ENCODE assay signal across 9 mouse cellular contexts in genomic region chr16:50688818-50689506, GRCm38 (mm10).
DNase-seq lines count a peak whose midpoint lies in the region; ATAC-seq and TF ChIP-seq lines count a peak whose summit lies in the region.
"Had no signal": no experiment of that assay in that cellular context is flagged by ENCODE, and none has a peak within 500 bp of the region (broad histone marks: within the 10 kb centered on the region; RNA-seq: fewer than 3 reads in every experiment).

No protein-coding gene starts in this region.

- H3K9ac ChIP-seq in limb, embryonic 13.5 days = no peak overlapping the region
- H3K9ac ChIP-seq in forebrain, embryonic 15.5 days (replicated peaks) = no peak overlapping the region
- no peak overlapping the region for H3K9ac ChIP-seq in midbrain, embryonic 16.5 days (ENCODE audit: low read depth, low read length)
- H3K9ac ChIP-seq: limb, embryonic 12.5 days had no signal

- H3K4me2 ChIP-seq in limb, embryonic 13.5 days (replicated peaks) = peak overlapping the region; percentile 30; the same call in 1 of the 2 replicates
- no peak overlapping the region for H3K4me2 ChIP-seq in forebrain, embryonic 15.5 days (replicated peaks)
- peak overlapping the region; percentile 31 for H3K4me2 ChIP-seq in midbrain, embryonic 16.5 days (ENCODE audit: low read length)
- H3K4me2 ChIP-seq: limb, embryonic 12.5 days had no signal

- H3K4me1 ChIP-seq in limb, embryonic 13.5 days = no peaks in the 10 kb centered on the region
- no peaks in the 10 kb centered on the region for H3K4me1 ChIP-seq in limb, embryonic 10.5 days
- H3K4me1 ChIP-seq in forebrain, embryonic 15.5 days = no peaks in the 10 kb centered on the region
- no peaks in the 10 kb centered on the region for H3K4me1 ChIP-seq in midbrain, embryonic 16.5 days (ENCODE audit: control insufficient read depth, insufficient read depth, low read length)
- H3K4me1 ChIP-seq: limb, embryonic 12.5 days had no signal

- no peak for DNase-seq in limb, embryonic 10.5 days (ENCODE audit: low spot score)
- no peak for DNase-seq in Patski (ENCODE audit: low read depth, low spot score)
- no peak for DNase-seq in gastrocnemius, postnatal 25 days
- DNase-seq in left cerebral cortex, adult 11 months (ENCODE audit: low spot score) = no peak
- DNase-seq in frontal cortex, postnatal 14 days (ENCODE audit: low spot score in 2 of 2) = no peak

- no peak overlapping the region for H3K4me3 ChIP-seq in limb, embryonic 13.5 days
- H3K4me3 ChIP-seq in limb, embryonic 10.5 days = no peak overlapping the region
- H3K4me3 ChIP-seq in forebrain, embryonic 15.5 days = no peak overlapping the region
- 0 out of 2 replicates have a peak overlapping the region, but pooled peaks have one; percentile 6 for H3K4me3 ChIP-seq in midbrain, embryonic 16.5 days (ENCODE audit: low read depth, low read length)
- H3K4me3 ChIP-seq: limb, embryonic 12.5 days had no signal

- CTCF ChIA-PET in Patski (lab: Charles Lee) = interaction anchor here (0.9 to 1.3 kb wide), 2 partner anchors 48 to 325 kb away, joined by 3 to 4 read pairs; no protein-coding TSS in a partner anchor

- POLR2A ChIA-PET in Patski (lab: Charles Lee) = interaction anchor here (0.6 kb wide), 1 partner anchor 142 kb away, joined by 7 read pairs; no protein-coding TSS in a partner anchor

- no peak overlapping the region for H3K27ac ChIP-seq in limb, embryonic 13.5 days
- no peak overlapping the region for H3K27ac ChIP-seq in limb, embryonic 10.5 days
- no peak overlapping the region for H3K27ac ChIP-seq in forebrain, embryonic 15.5 days (replicated peaks)
- H3K27ac ChIP-seq in midbrain, embryonic 16.5 days (ENCODE audit: low read length) = no peak overlapping the region
- H3K27ac ChIP-seq: limb, embryonic 12.5 days had no signal

- H3K9me3 ChIP-seq in limb, embryonic 13.5 days = no peaks in the 10 kb centered on the region
- no peaks in the 10 kb centered on the region for H3K9me3 ChIP-seq in limb, embryonic 10.5 days (replicated peaks)
- H3K9me3 ChIP-seq in forebrain, embryonic 15.5 days = 0 out of 2 replicates have a peak, but pooled peaks cover 3% of the 10 kb centered on the region
- no peaks in the 10 kb centered on the region for H3K9me3 ChIP-seq in midbrain, embryonic 16.5 days (replicated peaks; ENCODE audit: control insufficient read depth, low read length, poor library complexity, severe bottlenecking)
- H3K9me3 ChIP-seq: limb, embryonic 12.5 days had no signal

- peak; percentile 36 for TF ChIP-seq CTCF in Patski (IDR thresholded peaks at IDR 0.05)

- H3K36me3 ChIP-seq in limb, embryonic 13.5 days = no peaks in the 10 kb centered on the region
- H3K36me3 ChIP-seq in limb, embryonic 10.5 days = no peaks in the 10 kb centered on the region
- H3K36me3 ChIP-seq in forebrain, embryonic 15.5 days = no peaks in the 10 kb centered on the region
- no peaks in the 10 kb centered on the region for H3K36me3 ChIP-seq in midbrain, embryonic 16.5 days (ENCODE audit: control insufficient read depth, insufficient read depth, low read length)
- H3K36me3 ChIP-seq: limb, embryonic 12.5 days had no signal

- in situ Hi-C loops in Patski (cut with MboI; ENCODE audit: low pct_unique_long_range_greater_than_20kb) = no loop called here

- H3K27me3 ChIP-seq in limb, embryonic 13.5 days = no peaks in the 10 kb centered on the region
- H3K27me3 ChIP-seq in limb, embryonic 10.5 days (ENCODE audit: low read depth, poor library complexity, severe bottlenecking) = no peaks in the 10 kb centered on the region
- no peaks in the 10 kb centered on the region for H3K27me3 ChIP-seq in Patski
- H3K27me3 ChIP-seq in forebrain, embryonic 15.5 days = no peaks in the 10 kb centered on the region
- no peaks in the 10 kb centered on the region for H3K27me3 ChIP-seq in midbrain, embryonic 16.5 days (ENCODE audit: control insufficient read depth, insufficient read depth, low read depth, low read length)
- H3K27me3 ChIP-seq: limb, embryonic 12.5 days had no signal

- WGBS in limb, embryonic 13.5 days = 69% methylated on average over 11 of the region's 11 CpGs
- WGBS in limb, embryonic 10.5 days = 79% methylated on average over 11 of the region's 11 CpGs
- WGBS in forebrain, embryonic 15.5 days = 75% methylated on average over 11 of the region's 11 CpGs
- WGBS in midbrain, embryonic 16.5 days = 66% methylated on average over 11 of the region's 11 CpGs

- no peak for ATAC-seq in limb, embryonic 13.5 days (ENCODE audit: low FRiP score, low read depth)
- no peak for ATAC-seq in Patski
- ATAC-seq in forebrain, embryonic 15.5 days (replicated peaks) = peak; percentile 78
- ATAC-seq in midbrain, embryonic 16.5 days = peak; percentile 76; the same call in 1 of the 2 replicates

Comparison
In these comparisons a context has a peak if more than half of its experiments do, and no peak if none do; other contexts are left out.
1. ATAC-seq: peak in forebrain, embryonic 15.5 days (single experiment) and midbrain, embryonic 16.5 days (single experiment); none in limb, embryonic 13.5 days (single experiment) and Patski (single experiment).